Mouse (Mus musculus): ENCODE data around the gene Gm20917.
"Not testable (repeated sequence)": the region's sequence is repeated elsewhere in the genome, so short reads cannot be mapped to it uniquely, and the experiment has no call there.

Gm20917 gene

DNA sequence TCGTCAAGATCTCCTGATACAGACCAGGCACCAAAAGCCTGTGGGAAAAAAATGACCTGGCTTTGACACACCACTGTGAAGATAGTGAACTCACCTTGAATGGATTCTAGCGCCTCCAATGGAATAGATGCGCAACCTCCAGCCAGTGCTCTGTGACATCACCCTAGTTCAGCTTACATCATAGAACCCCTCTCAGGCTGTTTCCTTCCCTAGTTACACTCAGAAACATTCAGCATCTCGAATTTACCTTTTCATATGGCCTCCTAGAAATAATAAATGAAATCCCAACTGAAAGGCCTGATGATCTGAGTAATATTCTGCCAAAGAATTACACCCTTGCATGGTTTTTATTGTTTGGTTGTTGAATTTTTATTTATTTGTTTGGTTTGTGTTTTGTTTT is at the start of gene Gm20917:
Gene Gm20917 (minus strand): TSS at position 101 of the 400 bp plus-strand sequence.
- DNase-seq, result not testable (repeated sequence)
